Mouse (Mus musculus): ENCODE data around the gene Cds2. TPM values are rescaled to one million over a fixed set of nuclear protein-coding genes. Genes with fewer than 3 reads are reported as not detected.
"Not testable (repeated sequence)": the region's sequence is repeated elsewhere in the genome, so short reads cannot be mapped to it uniquely, and the experiment has no call there.

Gene Cds2
- total RNA-seq, 1 experiment = 73.9 TPM

GRCm38 (mm10) chr2:132240457-132240856, 22.5 kb upstream of the Cds2 start:
- not testable (repeated sequence) for H3K9me3 ChIP-seq (ENCODE audit: control insufficient read depth, insufficient read depth, low read depth, low read length); H3K27ac ChIP-seq (ENCODE audit: insufficient read depth, low read depth, low read length, poor library complexity, severe bottlenecking); H3K4me3 ChIP-seq (ENCODE audit: insufficient read depth in 1 of 2, low read depth in 1 of 2, low read length in 2 of 2, poor library complexity in 1 of 2, severe bottlenecking in 1 of 2); H3K9ac ChIP-seq (ENCODE audit: insufficient read depth, low read depth, low read length, poor library complexity, severe bottlenecking); H3K36me3 ChIP-seq (ENCODE audit: control insufficient read depth, insufficient read depth, low read length, poor library complexity, severe bottlenecking); DNase-seq (ENCODE audit: low read depth, low spot score); H3K4me1 ChIP-seq (ENCODE audit: control insufficient read depth in 2 of 2, insufficient read depth in 2 of 2, low read length in 2 of 2, poor library complexity in 1 of 2)
- TF ChIP-seq ZC3H11A (IDR thresholded peaks at IDR 0.05; ENCODE audit: borderline replicate concordance, low read depth, low read length) = 0 out of 2 replicates have a peak, but pooled peaks have one; percentile 31
- in situ Hi-C loops (cut with MboI; ENCODE audit: low sequenced_read_pairs in 2 of 2, unreplicated experiment in 2 of 2) = loop anchor here (10.0 to 25.0 kb wide), 2 partner anchors 96 to 403 kb away; partner anchors contain the start of gene Slc23a2 (in 1 of the 2)

- DNase-seq (ENCODE audit: low read depth, low spot score) = no peak
- Histone ChIP-seq H3K4me1 (ENCODE audit: control insufficient read depth in 2 of 2, insufficient read depth in 2 of 2, low read length in 2 of 2, poor library complexity in 1 of 2) (no peaks in the 10 kb centered on the region), H3K9me3 (ENCODE audit: control insufficient read depth, insufficient read depth, low read depth, low read length) (no peaks in the 10 kb centered on the region), H3K36me3 (ENCODE audit: control insufficient read depth, insufficient read depth, low read length, poor library complexity, severe bottlenecking) (peaks cover 11% of the 10 kb centered on the region), H3K27ac (ENCODE audit: insufficient read depth, low read depth, low read length, poor library complexity, severe bottlenecking) (no peak overlapping the region), H3K9ac (ENCODE audit: insufficient read depth, low read depth, low read length, poor library complexity, severe bottlenecking) (no peak overlapping the region), H3K4me3 (ENCODE audit: insufficient read depth in 1 of 2, low read depth in 1 of 2, low read length in 2 of 2, poor library complexity in 1 of 2, severe bottlenecking in 1 of 2) (no peak overlapping the region)
- no peak for TF ChIP-seq ZNF384 (IDR thresholded peaks at IDR 0.05; ENCODE audit: low read depth, low read length)
- TF ChIP-seq ZC3H11A (IDR thresholded peaks at IDR 0.05; ENCODE audit: borderline replicate concordance, low read depth, low read length) = no peak
- no peak for TF ChIP-seq CHD2 (IDR thresholded peaks at IDR 0.05; ENCODE audit: low read depth, low read length)
- TF ChIP-seq HCFC1 (IDR thresholded peaks at IDR 0.05; ENCODE audit: borderline replicate concordance, insufficient read depth, low read length) = no peak
- no peak for TF ChIP-seq MAFK (IDR thresholded peaks at IDR 0.05; ENCODE audit: insufficient read depth, low read depth, low read length)
- in situ Hi-C loops (cut with MboI; ENCODE audit: low sequenced_read_pairs in 2 of 2, unreplicated experiment in 2 of 2) = loop anchor here (10.0 to 25.0 kb wide), 2 partner anchors 99 to 406 kb away; partner anchors contain the start of gene Slc23a2 (in 1 of the 2)
Measured at GRCm38 (mm10) chr2:132243370-132243769, 19.6 kb upstream of the Cds2 start.

- Histone ChIP-seq H3K27ac (ENCODE audit: insufficient read depth, low read depth, low read length, poor library complexity, severe bottlenecking) (peak within 1 kb of the TSS; percentile 86), H3K9me3 (ENCODE audit: control insufficient read depth, insufficient read depth, low read depth, low read length) (no peaks in the 10 kb centered on the region), H3K36me3 (ENCODE audit: control insufficient read depth, insufficient read depth, low read length, poor library complexity, severe bottlenecking) (peaks cover 20% of the 10 kb centered on the region), H3K4me1 (ENCODE audit: control insufficient read depth in 2 of 2, insufficient read depth in 2 of 2, low read length in 2 of 2, poor library complexity in 1 of 2) (no peaks in the 10 kb centered on the region), H3K9ac (ENCODE audit: insufficient read depth, low read depth, low read length, poor library complexity, severe bottlenecking) (peak within 1 kb of the TSS; percentile 90), H3K4me3 (ENCODE audit: insufficient read depth in 1 of 2, low read depth in 1 of 2, low read length in 2 of 2, poor library complexity in 1 of 2, severe bottlenecking in 1 of 2) (peak within 1 kb of the TSS; percentile 67 to 86)
- in situ Hi-C loops (cut with MboI; ENCODE audit: low sequenced_read_pairs in 2 of 2, unreplicated experiment in 2 of 2) = loop anchor here (10.0 to 25.0 kb wide), 2 partner anchors 103 to 410 kb away; partner anchors contain the start of gene Slc23a2 (in 1 of the 2)
- peak; percentile 53; the same call in 1 of the 2 replicates for TF ChIP-seq HCFC1 (IDR thresholded peaks at IDR 0.05; ENCODE audit: borderline replicate concordance, insufficient read depth, low read length)
- no peak for TF ChIP-seq MAFK (IDR thresholded peaks at IDR 0.05; ENCODE audit: insufficient read depth, low read depth, low read length)
- no peak for TF ChIP-seq ZC3H11A (IDR thresholded peaks at IDR 0.05; ENCODE audit: borderline replicate concordance, low read depth, low read length)
- no peak for TF ChIP-seq ZNF384 (IDR thresholded peaks at IDR 0.05; ENCODE audit: low read depth, low read length)
- TF ChIP-seq CHD2 (IDR thresholded peaks at IDR 0.05; ENCODE audit: low read depth, low read length) = no peak
- DNase-seq (ENCODE audit: low read depth, low spot score) = peak; percentile 91
Measured at GRCm38 (mm10) chr2:132247539-132248313, 15.2 kb upstream of the Cds2 start, which contains the start of gene Tmem230. TSS of gene Tmem230 (minus strand) at chr2:132247807.

DNA sequence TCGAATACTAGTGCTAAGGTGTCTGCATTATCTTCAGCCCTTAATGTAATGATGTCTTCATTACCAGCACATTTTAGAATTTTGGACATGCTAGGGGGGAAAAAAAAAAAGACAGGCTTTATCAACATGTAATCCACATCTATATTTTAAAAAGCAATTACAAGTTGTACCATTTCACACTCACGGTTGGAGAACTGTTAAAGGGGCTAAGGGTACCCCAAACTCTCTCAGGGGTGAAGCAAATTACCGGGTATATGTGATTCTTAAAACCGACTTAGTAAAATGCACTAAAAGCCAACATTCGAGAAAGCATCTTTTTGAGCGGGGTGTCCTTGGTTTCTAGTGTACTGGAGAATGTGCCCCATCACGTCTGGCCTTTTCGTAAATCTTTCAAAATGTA, 11.0 kb upstream of the Cds2 start:
- H3K4me3 ChIP-seq (ENCODE audit: insufficient read depth in 1 of 2, low read depth in 1 of 2, low read length in 2 of 2, poor library complexity in 1 of 2, severe bottlenecking in 1 of 2) = peak overlapping the region; percentile 82 to 86
- in situ Hi-C loops (cut with MboI; ENCODE audit: low sequenced_read_pairs in 2 of 2, unreplicated experiment in 2 of 2) = no loop called here
- H3K9me3 ChIP-seq (ENCODE audit: control insufficient read depth, insufficient read depth, low read depth, low read length) = no peaks in the 10 kb centered on the region
- TF ChIP-seq ZNF384 (IDR thresholded peaks at IDR 0.05; ENCODE audit: low read depth, low read length) (no peak), HCFC1 (IDR thresholded peaks at IDR 0.05; ENCODE audit: borderline replicate concordance, insufficient read depth, low read length) (no peak), CHD2 (IDR thresholded peaks at IDR 0.05; ENCODE audit: low read depth, low read length) (no peak), ZC3H11A (IDR thresholded peaks at IDR 0.05; ENCODE audit: borderline replicate concordance, low read depth, low read length) (no peak), MAFK (IDR thresholded peaks at IDR 0.05; ENCODE audit: insufficient read depth, low read depth, low read length) (no peak)
- DNase-seq (ENCODE audit: low read depth, low spot score) = no peak
- no peak overlapping the region; the same call in 1 of the 2 replicates for H3K27ac ChIP-seq (ENCODE audit: insufficient read depth, low read depth, low read length, poor library complexity, severe bottlenecking)
- H3K36me3 ChIP-seq (ENCODE audit: control insufficient read depth, insufficient read depth, low read length, poor library complexity, severe bottlenecking) = peaks cover 15% of the 10 kb centered on the region
- no peaks in the 10 kb centered on the region for H3K4me1 ChIP-seq (ENCODE audit: control insufficient read depth in 2 of 2, insufficient read depth in 2 of 2, low read length in 2 of 2, poor library complexity in 1 of 2)
- H3K9ac ChIP-seq (ENCODE audit: insufficient read depth, low read depth, low read length, poor library complexity, severe bottlenecking) = peak overlapping the region; percentile 83

All from ES-E14 (cell line).